Mouse (Mus musculus) myocyte (in vitro differentiated cells): ENCODE data around the gene Zfp526.

Source experiments
- E2F4 ChIP-seq: IDR thresholded peaks from one replicate; pipeline ENCODE4 v1.6.1; 2011; ENCODE audit warnings: mild to moderate bottlenecking, control low read depth, moderate library complexity; ENCODE audit not compliant: insufficient read depth
- MAX ChIP-seq: IDR thresholded peaks from one replicate; pipeline ENCODE4 v1.6.1; 2011; ENCODE audit warnings: low read depth, mild to moderate bottlenecking, control low read depth
- MYOG ChIP-seq, 3 experiments: IDR thresholded peaks; one replicate each; pipeline ENCODE4 v1.6.1; 2011; ENCODE audit warnings: control low read depth in 2 of 3, low read depth in 2 of 3, mild to moderate bottlenecking in 2 of 3; ENCODE audit not compliant: insufficient read length in 2 of 3, control insufficient read depth in 1 of 3, insufficient read depth in 1 of 3
- POLR2A ChIP-seq: IDR thresholded peaks from one replicate; pipeline ENCODE4 v1.6.1; 2011; ENCODE audit warnings: low read depth, mild to moderate bottlenecking, control low read depth, moderate library complexity; ENCODE audit not compliant: insufficient read length
- POLR2AphosphoS2 ChIP-seq: IDR thresholded peaks from one replicate; pipeline ENCODE4 v1.6.1; 2011; ENCODE audit warnings: low read depth, control low read depth; ENCODE audit not compliant: insufficient read length
- TCF12 ChIP-seq: IDR thresholded peaks from one replicate; pipeline ENCODE4 v1.6.1; 2011; ENCODE audit warnings: mild to moderate bottlenecking, control low read depth; ENCODE audit not compliant: poor library complexity, insufficient read depth, severe bottlenecking
- USF1 ChIP-seq: IDR thresholded peaks from one replicate; pipeline ENCODE4 v1.6.1; 2011; ENCODE audit warnings: low read depth, mild to moderate bottlenecking, control low read depth, moderate library complexity

- TF ChIP-seq POLR2AphosphoS2 = peak; percentile 7
- no peak for TF ChIP-seq MAX
- TF ChIP-seq POLR2A = no peak
- no peak for TF ChIP-seq MYOG (IDR thresholded peaks at IDR 0.05; ENCODE audit: control insufficient read depth in 1 of 3, insufficient read depth in 1 of 3, insufficient read length in 2 of 3, low read depth in 2 of 3)
- no peak for TF ChIP-seq USF1
- TF ChIP-seq TCF12 = no peak
- no peak for TF ChIP-seq E2F4
Observed at GRCm38 (mm10) chr7:25235526-25235925, 14.3 kb downstream of the Zfp526 start.
